Mouse (Mus musculus) hindbrain, embryonic 15.5 days (tissue): ENCODE data around the gene Plod1. TPM values are rescaled to one million over a fixed set of nuclear protein-coding genes. Genes with fewer than 3 reads are reported as not detected.

Experiments used
- ATAC-seq: fragments of 200-750 bp; cut with Nextera tagmentation; 2 replicates; pipeline ENCODE4 v1.8.0; 2017; ENCODE audit warnings: low read depth, moderate number of reproducible peaks, moderate TSS enrichment; ENCODE audit not compliant: low FRiP score
- H3K27ac ChIP-seq: fragments of 300-500 bp; sonication (generic); replicated peaks from 2 replicates; pipeline ENCODE4 v1.5.1; 2015; ENCODE audit warnings: mild to moderate bottlenecking, inconsistent platforms
- H3K27me3 ChIP-seq: fragments of 300-500 bp; sonication (generic); 2 replicates; pipeline ENCODE4 v1.6.1; 2015; ENCODE audit warnings: control low read depth, inconsistent platforms
- H3K36me3 ChIP-seq: fragments of 300-500 bp; sonication (generic); 2 replicates; pipeline ENCODE4 v1.6.1; 2015; ENCODE audit warnings: control low read depth, inconsistent platforms
- H3K4me1 ChIP-seq: fragments of 300-500 bp; sonication (generic); replicated peaks from 2 replicates; pipeline ENCODE4 v1.6.1; 2015; ENCODE audit warnings: control low read depth, inconsistent platforms
- H3K4me2 ChIP-seq: fragments of 300-500 bp; sonication (generic); 2 replicates; pipeline ENCODE4 v1.6.1; 2015; ENCODE audit warnings: moderate library complexity, mild to moderate bottlenecking, inconsistent platforms
- H3K4me3 ChIP-seq: fragments of 300-500 bp; sonication (generic); 2 replicates; pipeline ENCODE4 v1.5.1; 2015; ENCODE audit warnings: mild to moderate bottlenecking, inconsistent platforms
- H3K9ac ChIP-seq: fragments of 300-500 bp; sonication (generic); 2 replicates; pipeline ENCODE4 v1.6.1; 2015; ENCODE audit warnings: inconsistent platforms
- H3K9me3 ChIP-seq: fragments of 300-500 bp; sonication (generic); 2 replicates; pipeline ENCODE4 v1.6.1; 2016; ENCODE audit warnings: control low read depth, inconsistent platforms
- WGBS: fragments of 180-500 bp; shearing (Covaris S2); methylation state at CpG from one replicate; pipeline ENCODE4 v1.1.7; 2015; 5-methylcytosine and 5-hydroxymethylcytosine counted together
- polyA plus RNA-seq: library from polyadenylated mRNA; unstranded; fragments of >200 nt; fragmentation: Nextera tagmentation; extraction: Ambion mirVana; gene quantifications from 2 replicates; pipeline ENCODE4 v1.2.1, GENCODE M21; 2015

The Plod1 gene
- polyA plus RNA-seq, 1 experiment from 2014 or later: 25.9 TPM

- Histone ChIP-seq H3K27ac (peak overlapping the region; percentile 92; the same call in 1 of the 2 replicates), H3K4me3 (peak overlapping the region; percentile 89), H3K9me3 (no peaks in the 10 kb centered on the region), H3K4me2 (peak overlapping the region; percentile 67), H3K9ac (peak overlapping the region; percentile 83), H3K27me3 (no peaks in the 10 kb centered on the region), H3K4me1 (peaks cover 26% of the 10 kb centered on the region), H3K36me3 (peaks cover 10% of the 10 kb centered on the region)
- ATAC-seq: peak; percentile 39
- WGBS: 1% methylated on average over 8 of the region's 8 CpGs
Measured at GRCm38 (mm10) chr4:147905090-147905659, 31.4 kb downstream of the Plod1 start.

DNA sequence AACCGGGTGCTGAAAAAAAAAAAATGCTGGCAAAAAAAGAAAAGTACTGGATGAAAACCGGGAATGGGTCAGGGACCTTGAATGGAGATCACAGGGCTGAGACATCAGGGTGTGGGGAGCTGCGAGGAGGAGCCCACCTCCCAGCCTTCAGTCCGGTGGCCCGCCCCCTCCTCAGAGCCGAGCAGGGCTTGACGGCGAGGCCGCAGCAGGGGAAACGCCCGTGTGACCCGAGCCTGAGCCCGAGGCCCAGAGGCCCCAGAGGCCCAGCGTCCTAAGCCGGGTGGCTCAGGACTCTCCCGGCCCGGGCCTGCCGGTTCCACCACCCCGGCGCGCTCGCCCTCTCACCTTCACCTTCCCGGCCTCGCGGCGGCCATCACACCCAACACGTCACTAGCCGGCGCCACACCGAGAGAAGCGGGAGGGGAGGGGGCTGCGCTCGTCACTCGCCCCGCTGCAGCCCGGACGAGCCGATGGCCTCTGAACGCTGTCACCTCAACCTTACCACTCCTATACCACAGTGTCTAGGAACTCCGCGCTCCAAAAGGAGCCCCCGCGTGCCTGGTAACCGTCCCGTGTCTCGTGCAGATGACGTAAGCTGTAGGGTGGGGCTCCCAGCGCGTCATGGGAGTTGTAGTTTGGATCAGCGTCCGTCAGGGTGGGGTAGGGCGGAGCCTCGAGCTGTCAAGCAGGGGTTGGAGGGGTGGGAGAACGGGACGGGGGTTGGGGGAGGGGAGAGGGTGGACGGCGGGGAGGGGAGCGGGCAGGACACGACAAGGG, 32.1 kb downstream of the Plod1 start, which contains the start of gene Mfn2:
Gene Mfn2 (minus strand): TSS at position 392 of the 777 bp plus-strand sequence.
- peak within 1 kb of the TSS; percentile 89 for H3K4me3 ChIP-seq
- WGBS: under 1% methylated on average over 57 of the region's 59 CpGs
- H3K4me2 ChIP-seq: peak within 1 kb of the TSS; percentile 68
- H3K4me1 ChIP-seq: peaks cover 26% of the 10 kb centered on the region
- H3K27ac ChIP-seq: peak within 1 kb of the TSS; percentile 92
- peak within 1 kb of the TSS; percentile 83 for H3K9ac ChIP-seq
- no peaks in the 10 kb centered on the region for H3K27me3 ChIP-seq
- peaks cover 16% of the 10 kb centered on the region for H3K36me3 ChIP-seq
- peak; percentile 94 for ATAC-seq
- no peaks in the 10 kb centered on the region for H3K9me3 ChIP-seq

GRCm38 (mm10) chr4:147903601-147904000, 33.0 kb downstream of the Plod1 start:
- H3K4me3 ChIP-seq: peak overlapping the region; percentile 89
- no peak overlapping the region for H3K27ac ChIP-seq
- no peaks in the 10 kb centered on the region for H3K9me3 ChIP-seq
- H3K9ac ChIP-seq: peak overlapping the region; percentile 83
- H3K4me2 ChIP-seq: peak overlapping the region; percentile 68
- no peak for ATAC-seq
- peaks cover 25% of the 10 kb centered on the region for H3K36me3 ChIP-seq
- H3K27me3 ChIP-seq: no peaks in the 10 kb centered on the region
- peaks cover 26% of the 10 kb centered on the region for H3K4me1 ChIP-seq
- 81% methylated on average over 3 of the region's 3 CpGs for WGBS

GRCm38 (mm10) chr4:147902906-147903500, 33.6 kb downstream of the Plod1 start:
- H3K4me2 ChIP-seq: peak overlapping the region; percentile 68
- no peak for ATAC-seq
- H3K4me1 ChIP-seq: peaks cover 26% of the 10 kb centered on the region
- WGBS: 91% methylated on average over 12 of the region's 12 CpGs
- no peak overlapping the region for H3K4me3 ChIP-seq
- H3K9ac ChIP-seq: no peak overlapping the region
- H3K9me3 ChIP-seq: no peaks in the 10 kb centered on the region
- H3K27ac ChIP-seq: no peak overlapping the region
- no peaks in the 10 kb centered on the region for H3K27me3 ChIP-seq
- H3K36me3 ChIP-seq: peaks cover 31% of the 10 kb centered on the region

- H3K4me1 ChIP-seq: peaks cover 26% of the 10 kb centered on the region
- H3K27ac ChIP-seq: no peak overlapping the region
- no peak overlapping the region for H3K4me2 ChIP-seq
- 88% methylated on average over 7 of the region's 7 CpGs for WGBS
- no peak overlapping the region for H3K4me3 ChIP-seq
- H3K9me3 ChIP-seq: no peaks in the 10 kb centered on the region
- peaks cover 57% of the 10 kb centered on the region for H3K36me3 ChIP-seq
- H3K27me3 ChIP-seq: no peaks in the 10 kb centered on the region
- H3K9ac ChIP-seq: no peak overlapping the region
- ATAC-seq: no peak
Measured at GRCm38 (mm10) chr4:147900452-147900851, 36.1 kb downstream of the Plod1 start.

DNA sequence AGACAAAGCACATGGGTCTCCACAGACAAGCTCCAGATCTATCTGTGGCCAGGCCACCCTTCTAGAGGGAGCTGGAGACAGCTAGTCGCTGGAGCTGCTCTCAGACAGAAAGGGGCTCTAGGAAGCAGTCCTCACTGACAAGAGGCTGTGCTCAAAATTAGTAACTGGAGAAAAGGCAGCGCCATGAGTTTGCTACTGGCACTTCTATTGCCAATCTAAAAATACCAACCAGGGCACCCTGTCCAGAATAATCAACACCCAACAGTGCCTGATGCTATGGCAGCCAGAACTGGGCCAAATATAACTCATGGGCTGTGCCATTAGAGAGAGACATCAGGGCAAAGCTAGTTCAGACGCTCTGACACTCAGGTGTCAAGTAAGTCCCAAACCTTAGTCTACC, 39.2 kb downstream of the Plod1 start:
- Histone ChIP-seq H3K4me3 (no peak overlapping the region), H3K4me2 (no peak overlapping the region), H3K27ac (no peak overlapping the region), H3K9ac (no peak overlapping the region), H3K4me1 (peaks cover 7% of the 10 kb centered on the region; the same call in 1 of the 2 replicates), H3K36me3 (peaks cover 75% of the 10 kb centered on the region), H3K27me3 (no peaks in the 10 kb centered on the region), H3K9me3 (no peaks in the 10 kb centered on the region)
- 90% methylated on average over 3 of the region's 3 CpGs for WGBS
- ATAC-seq: no peak

- H3K36me3 ChIP-seq: peaks cover 77% of the 10 kb centered on the region
Measured at GRCm38 (mm10) chr4:147896411-147896810, 40.2 kb downstream of the Plod1 start.

GRCm38 (mm10) chr4:147895815-147896330, 40.7 kb downstream of the Plod1 start:
- 95% methylated on average over 4 of the region's 4 CpGs for WGBS
- H3K4me3 ChIP-seq: no peak overlapping the region
- no peaks in the 10 kb centered on the region for H3K27me3 ChIP-seq
- H3K9ac ChIP-seq: no peak overlapping the region
- peaks cover 4% of the 10 kb centered on the region; the same call in 1 of the 2 replicates for H3K4me1 ChIP-seq
- H3K4me2 ChIP-seq: no peak overlapping the region
- H3K36me3 ChIP-seq: peaks cover 82% of the 10 kb centered on the region
- no peak overlapping the region for H3K27ac ChIP-seq
- no peaks in the 10 kb centered on the region for H3K9me3 ChIP-seq
- no peak for ATAC-seq

More at GRCm38 (mm10) chr4:147896411-147896810, 40.2 kb downstream of the Plod1 start:
- WGBS: 65% methylated on average over 1 of the region's 1 CpGs
- H3K4me2 ChIP-seq: no peak overlapping the region
- no peak overlapping the region for H3K27ac ChIP-seq
- no peaks in the 10 kb centered on the region for H3K27me3 ChIP-seq
- no peak overlapping the region for H3K9ac ChIP-seq
- ATAC-seq: no peak
- H3K4me1 ChIP-seq: peaks cover 7% of the 10 kb centered on the region; the same call in 1 of the 2 replicates
- no peak overlapping the region for H3K4me3 ChIP-seq
- no peaks in the 10 kb centered on the region for H3K9me3 ChIP-seq

DNA sequence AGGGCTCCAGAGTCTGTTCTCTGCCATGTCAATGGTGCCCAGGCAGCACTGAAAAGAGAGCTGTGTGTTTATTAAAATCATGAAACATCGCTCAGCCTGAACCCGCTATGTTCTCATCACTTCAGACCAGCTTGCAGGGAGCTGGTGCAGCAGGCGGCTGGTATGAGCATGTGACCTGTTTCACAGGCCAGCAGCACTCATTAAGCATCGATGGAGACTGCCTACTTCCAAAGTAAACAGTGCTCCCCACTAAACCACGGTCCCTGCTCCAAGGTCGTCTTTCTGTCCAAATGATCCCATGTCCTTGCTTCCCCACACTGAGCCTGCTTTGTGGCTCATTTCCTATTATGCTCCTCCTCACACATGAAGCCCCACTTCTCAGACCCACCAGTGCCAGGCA, 46.2 kb downstream of the Plod1 start:
- Histone ChIP-seq H3K36me3 (peaks cover 83% of the 10 kb centered on the region), H3K4me1 (no peaks in the 10 kb centered on the region), H3K9me3 (no peaks in the 10 kb centered on the region), H3K4me2 (no peak overlapping the region), H3K27ac (no peak overlapping the region), H3K27me3 (no peaks in the 10 kb centered on the region), H3K9ac (no peak overlapping the region), H3K4me3 (no peak overlapping the region)
- no peak for ATAC-seq
- WGBS: 92% methylated on average over 6 of the region's 6 CpGs

DNA sequence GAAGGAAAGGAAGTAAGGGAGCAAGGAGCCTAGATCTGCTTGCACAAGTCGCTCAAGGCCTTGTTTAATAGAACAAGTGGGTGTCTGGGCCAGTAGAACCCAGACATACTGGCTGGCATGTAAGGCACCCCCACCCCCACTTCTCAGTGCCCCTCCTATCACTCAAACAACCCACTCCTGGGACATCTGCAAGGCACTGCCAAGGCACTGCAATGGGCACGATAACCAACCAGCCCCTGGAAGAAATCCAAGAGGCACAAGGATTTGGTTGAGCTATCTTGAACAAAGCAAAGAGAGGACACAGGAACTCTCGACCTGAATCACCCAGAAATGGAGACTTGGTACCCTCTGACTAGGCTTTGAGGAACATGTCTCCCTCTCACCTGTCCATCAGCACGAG, 48.3 kb downstream of the Plod1 start:
- H3K4me3 ChIP-seq: no peak overlapping the region
- H3K27me3 ChIP-seq: no peaks in the 10 kb centered on the region
- no peak for ATAC-seq
- H3K27ac ChIP-seq: no peak overlapping the region
- H3K4me2 ChIP-seq: no peak overlapping the region
- peaks cover 85% of the 10 kb centered on the region for H3K36me3 ChIP-seq
- 90% methylated on average over 4 of the region's 4 CpGs for WGBS
- no peaks in the 10 kb centered on the region for H3K9me3 ChIP-seq
- H3K9ac ChIP-seq: no peak overlapping the region
- no peaks in the 10 kb centered on the region for H3K4me1 ChIP-seq

- WGBS: 93% methylated on average over 7 of the region's 7 CpGs
- no peak for ATAC-seq
Measured at GRCm38 (mm10) chr4:147887277-147887676, 49.3 kb downstream of the Plod1 start.

DNA sequence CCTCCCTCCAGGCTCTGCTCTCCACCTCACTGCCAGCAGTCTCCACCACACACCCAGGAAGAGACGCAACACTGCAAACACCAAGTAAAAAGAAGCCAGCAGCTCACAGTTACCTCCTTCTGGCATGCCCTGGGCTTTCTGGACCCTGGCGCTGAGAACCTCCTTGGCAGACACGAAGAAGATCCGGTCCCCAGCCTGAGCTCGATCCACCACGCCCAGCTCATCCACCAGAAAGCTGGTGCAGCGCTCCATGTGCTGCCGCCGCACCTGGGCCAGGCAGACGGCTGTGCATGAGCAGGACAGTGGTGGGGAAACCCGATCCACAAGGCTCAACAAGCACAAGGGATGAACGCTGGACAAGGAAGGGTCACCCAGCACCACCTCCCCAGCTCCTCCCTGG, 50.4 kb downstream of the Plod1 start:
- Histone ChIP-seq H3K4me3 (no peak overlapping the region), H3K9me3 (no peaks in the 10 kb centered on the region), H3K27ac (no peak overlapping the region), H3K9ac (no peak overlapping the region), H3K4me1 (no peaks in the 10 kb centered on the region), H3K27me3 (no peaks in the 10 kb centered on the region), H3K4me2 (no peak overlapping the region), H3K36me3 (peaks cover 91% of the 10 kb centered on the region)
- no peak for ATAC-seq
- 96% methylated on average over 12 of the region's 12 CpGs for WGBS

More at GRCm38 (mm10) chr4:147887277-147887676, 49.3 kb downstream of the Plod1 start:
- H3K4me3 ChIP-seq: no peak overlapping the region
- no peak overlapping the region for H3K27ac ChIP-seq
- H3K4me1 ChIP-seq: no peaks in the 10 kb centered on the region
- no peaks in the 10 kb centered on the region for H3K9me3 ChIP-seq
- no peak overlapping the region for H3K9ac ChIP-seq
- no peaks in the 10 kb centered on the region for H3K27me3 ChIP-seq
- peaks cover 89% of the 10 kb centered on the region for H3K36me3 ChIP-seq
- no peak overlapping the region for H3K4me2 ChIP-seq
